Mouse (Mus musculus): Measurements from ENCODE around the gene Gabbr2. TPM values are rescaled to one million over a fixed set of nuclear protein-coding genes. Genes with fewer than 3 reads are reported as not detected.
"Not testable (repeated sequence)": the region's sequence is repeated elsewhere in the genome, so short reads cannot be mapped to it uniquely, and the experiment has no call there.

Gabbr2 gene
- polyA plus RNA-seq, 1 experiment from 2014 or later: 0.11 TPM

GRCm38 (mm10) chr4:46633565-46633964 is 358.1 kb downstream of the Gabbr2 start:
- not testable (repeated sequence) for H3K9ac ChIP-seq (replicated peaks; ENCODE audit: low read length); H3K4me2 ChIP-seq (replicated peaks; ENCODE audit: low read depth, low read length); H3K27me3 ChIP-seq (ENCODE audit: insufficient read depth, low read length); H3K36me3 ChIP-seq (ENCODE audit: insufficient read depth, low read length); H3K27ac ChIP-seq (ENCODE audit: low read length); H3K9me3 ChIP-seq (ENCODE audit: low read length); ATAC-seq (ENCODE audit: low FRiP score, low TSS enrichment); H3K4me3 ChIP-seq (ENCODE audit: low read length)
- H3K4me1 ChIP-seq (ENCODE audit: insufficient read depth, low read length): peaks cover 21% of the 10 kb centered on the region
- 64% methylated on average over 6 of the region's 6 CpGs for WGBS

GRCm38 (mm10) chr4:46632465-46632864 is 359.2 kb downstream of the Gabbr2 start:
- H3K4me3 ChIP-seq (ENCODE audit: low read length): no peak overlapping the region
- peaks cover 21% of the 10 kb centered on the region for H3K4me1 ChIP-seq (ENCODE audit: insufficient read depth, low read length)
- no peak overlapping the region for H3K9ac ChIP-seq (replicated peaks; ENCODE audit: low read length)
- no peaks in the 10 kb centered on the region for H3K36me3 ChIP-seq (ENCODE audit: insufficient read depth, low read length)
- H3K27ac ChIP-seq (ENCODE audit: low read length): no peak overlapping the region
- no peak for ATAC-seq (ENCODE audit: low FRiP score, low TSS enrichment)
- H3K27me3 ChIP-seq (ENCODE audit: insufficient read depth, low read length): no peaks in the 10 kb centered on the region
- WGBS: 56% methylated on average over 2 of the region's 2 CpGs
- no peak overlapping the region for H3K4me2 ChIP-seq (replicated peaks; ENCODE audit: low read depth, low read length)
- no peaks in the 10 kb centered on the region for H3K9me3 ChIP-seq (ENCODE audit: low read length)

DNA sequence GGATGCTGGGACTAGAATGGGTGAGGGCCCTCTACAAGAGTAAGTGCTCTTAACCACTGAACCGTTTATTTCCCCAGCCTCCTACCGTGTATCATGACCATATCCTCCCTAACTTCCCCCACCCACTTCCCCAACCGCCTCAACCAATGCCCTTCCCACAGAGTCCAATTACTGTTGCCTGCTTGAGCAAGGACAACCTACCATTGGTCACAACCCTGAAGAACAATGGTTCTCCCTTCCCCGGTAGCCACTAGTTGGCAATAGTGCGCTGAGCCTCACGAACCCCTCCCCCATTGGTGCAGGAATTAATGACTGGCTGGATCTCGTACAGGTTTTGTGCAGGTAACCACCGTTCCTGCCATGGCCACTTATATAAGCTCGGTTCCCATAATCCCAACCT is 361.3 kb downstream of the Gabbr2 start:
- Histone ChIP-seq H3K27me3 (ENCODE audit: insufficient read depth, low read length) (no peaks in the 10 kb centered on the region), H3K4me2 (replicated peaks; ENCODE audit: low read depth, low read length) (no peak overlapping the region), H3K36me3 (ENCODE audit: insufficient read depth, low read length) (no peaks in the 10 kb centered on the region), H3K4me3 (ENCODE audit: low read length) (no peak overlapping the region), H3K4me1 (ENCODE audit: insufficient read depth, low read length) (peaks cover 21% of the 10 kb centered on the region), H3K27ac (ENCODE audit: low read length) (no peak overlapping the region), H3K9ac (replicated peaks; ENCODE audit: low read length) (no peak overlapping the region), H3K9me3 (ENCODE audit: low read length) (no peaks in the 10 kb centered on the region)
- ATAC-seq (ENCODE audit: low FRiP score, low TSS enrichment): 0 out of 2 replicates have a peak, but pooled peaks have one; percentile 18
- WGBS: 53% methylated on average over 9 of the region's 9 CpGs

- Histone ChIP-seq H3K27me3 (ENCODE audit: insufficient read depth, low read length) (no peaks in the 10 kb centered on the region), H3K4me3 (ENCODE audit: low read length) (no peak overlapping the region), H3K9ac (replicated peaks; ENCODE audit: low read length) (0 out of 2 replicates have a peak overlapping the region, but pooled peaks have one; percentile 22), H3K4me2 (replicated peaks; ENCODE audit: low read depth, low read length) (peak overlapping the region; percentile 29), H3K36me3 (ENCODE audit: insufficient read depth, low read length) (no peaks in the 10 kb centered on the region), H3K4me1 (ENCODE audit: insufficient read depth, low read length) (peaks cover 18% of the 10 kb centered on the region), H3K27ac (ENCODE audit: low read length) (no peak overlapping the region), H3K9me3 (ENCODE audit: low read length) (no peaks in the 10 kb centered on the region)
- 15% methylated on average over 9 of the region's 9 CpGs for whole genome bisulfite sequencing
- ATAC-seq (ENCODE audit: low FRiP score, low TSS enrichment): 0 out of 2 replicates have a peak, but pooled peaks have one; percentile 39
These were observed 362.8 kb downstream of the Gabbr2 start for GRCm38 (mm10) chr4:46628873-46629272.

- no peaks in the 10 kb centered on the region for H3K9me3 ChIP-seq (ENCODE audit: low read length)
- H3K36me3 ChIP-seq (ENCODE audit: insufficient read depth, low read length): no peaks in the 10 kb centered on the region
- ATAC-seq (ENCODE audit: low FRiP score, low TSS enrichment): no peak
- no peak overlapping the region for H3K4me3 ChIP-seq (ENCODE audit: low read length)
- no peak overlapping the region for H3K4me2 ChIP-seq (replicated peaks; ENCODE audit: low read depth, low read length)
- no peaks in the 10 kb centered on the region for H3K27me3 ChIP-seq (ENCODE audit: insufficient read depth, low read length)
- H3K27ac ChIP-seq (ENCODE audit: low read length): no peak overlapping the region
- peaks cover 18% of the 10 kb centered on the region for H3K4me1 ChIP-seq (ENCODE audit: insufficient read depth, low read length)
- whole genome bisulfite sequencing: 79% methylated on average over 11 of the region's 11 CpGs
- H3K9ac ChIP-seq (replicated peaks; ENCODE audit: low read length): no peak overlapping the region
These were observed 363.6 kb downstream of the Gabbr2 start for GRCm38 (mm10) chr4:46628081-46628480.

DNA sequence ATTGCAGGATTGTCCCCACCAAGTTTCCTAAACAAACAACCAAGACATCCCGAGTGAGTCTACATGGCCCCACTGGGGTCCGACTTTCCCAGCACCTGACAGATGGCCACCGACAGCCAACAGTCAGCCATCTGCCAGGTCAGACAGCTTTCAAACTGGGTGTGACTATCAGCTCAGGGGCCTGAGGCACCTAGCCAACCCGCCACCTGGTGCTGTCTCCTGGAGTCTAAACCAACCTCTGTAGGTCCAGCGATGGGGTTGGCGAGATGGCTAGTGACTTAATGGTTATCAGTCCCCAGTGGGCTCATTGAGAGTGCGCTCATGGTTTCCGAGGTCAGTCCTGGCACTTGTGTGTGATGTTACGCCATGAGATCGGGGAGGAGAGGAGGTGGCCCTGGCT is 366.6 kb downstream of the Gabbr2 start:
- Histone ChIP-seq H3K4me2 (replicated peaks; ENCODE audit: low read depth, low read length) (no peak overlapping the region), H3K4me3 (ENCODE audit: low read length) (no peak overlapping the region), H3K9ac (replicated peaks; ENCODE audit: low read length) (no peak overlapping the region), H3K4me1 (ENCODE audit: insufficient read depth, low read length) (peaks cover 13% of the 10 kb centered on the region), H3K27me3 (ENCODE audit: insufficient read depth, low read length) (no peaks in the 10 kb centered on the region; the same call in 1 of the 2 replicates), H3K9me3 (ENCODE audit: low read length) (no peaks in the 10 kb centered on the region), H3K36me3 (ENCODE audit: insufficient read depth, low read length) (no peaks in the 10 kb centered on the region), H3K27ac (ENCODE audit: low read length) (no peak overlapping the region)
- WGBS: 68% methylated on average over 10 of the region's 10 CpGs
- ATAC-seq (ENCODE audit: low FRiP score, low TSS enrichment): no peak

DNA sequence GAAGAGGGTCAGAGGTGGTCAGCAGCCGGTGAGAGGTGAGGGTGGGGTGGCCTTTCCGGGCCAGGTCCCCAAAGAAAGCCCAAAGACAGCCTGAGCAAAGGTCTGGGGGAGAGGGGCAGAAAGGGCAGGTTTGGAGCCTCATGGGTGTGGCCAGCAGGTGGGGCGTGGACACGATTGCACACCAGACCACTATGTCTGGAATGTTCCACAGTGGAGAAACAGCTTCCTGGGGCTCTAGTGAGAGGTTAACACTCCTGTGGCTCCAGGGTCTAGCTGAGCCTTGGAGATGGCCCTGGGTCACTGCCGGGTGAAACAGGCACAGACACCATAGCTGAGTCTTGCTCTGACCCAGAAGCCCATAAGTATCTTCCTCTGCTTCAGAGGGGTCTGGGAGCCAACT is 368.7 kb downstream of the Gabbr2 start:
- H3K4me1 ChIP-seq (ENCODE audit: insufficient read depth, low read length): no peaks in the 10 kb centered on the region
- no peak overlapping the region for H3K27ac ChIP-seq (ENCODE audit: low read length)
- no peaks in the 10 kb centered on the region for H3K36me3 ChIP-seq (ENCODE audit: insufficient read depth, low read length)
- H3K27me3 ChIP-seq (ENCODE audit: insufficient read depth, low read length): no peaks in the 10 kb centered on the region; the same call in 1 of the 2 replicates
- H3K9ac ChIP-seq (replicated peaks; ENCODE audit: low read length): no peak overlapping the region
- no peaks in the 10 kb centered on the region for H3K9me3 ChIP-seq (ENCODE audit: low read length)
- no peak overlapping the region for H3K4me2 ChIP-seq (replicated peaks; ENCODE audit: low read depth, low read length)
- H3K4me3 ChIP-seq (ENCODE audit: low read length): no peak overlapping the region
- no peak for ATAC-seq (ENCODE audit: low FRiP score, low TSS enrichment)
- 90% methylated on average over 5 of the region's 5 CpGs for WGBS

GRCm38 (mm10) chr4:46620946-46621345 is 370.7 kb downstream of the Gabbr2 start:
- ATAC-seq (ENCODE audit: low FRiP score, low TSS enrichment): no peak
- Histone ChIP-seq H3K36me3 (ENCODE audit: insufficient read depth, low read length) (no peaks in the 10 kb centered on the region), H3K4me2 (replicated peaks; ENCODE audit: low read depth, low read length) (no peak overlapping the region), H3K9me3 (ENCODE audit: low read length) (no peaks in the 10 kb centered on the region), H3K27me3 (ENCODE audit: insufficient read depth, low read length) (no peaks in the 10 kb centered on the region; the same call in 1 of the 2 replicates), H3K4me1 (ENCODE audit: insufficient read depth, low read length) (no peaks in the 10 kb centered on the region), H3K9ac (replicated peaks; ENCODE audit: low read length) (no peak overlapping the region), H3K27ac (ENCODE audit: low read length) (no peak overlapping the region), H3K4me3 (ENCODE audit: low read length) (no peak overlapping the region)
- WGBS: 82% methylated on average over 8 of the region's 8 CpGs

DNA sequence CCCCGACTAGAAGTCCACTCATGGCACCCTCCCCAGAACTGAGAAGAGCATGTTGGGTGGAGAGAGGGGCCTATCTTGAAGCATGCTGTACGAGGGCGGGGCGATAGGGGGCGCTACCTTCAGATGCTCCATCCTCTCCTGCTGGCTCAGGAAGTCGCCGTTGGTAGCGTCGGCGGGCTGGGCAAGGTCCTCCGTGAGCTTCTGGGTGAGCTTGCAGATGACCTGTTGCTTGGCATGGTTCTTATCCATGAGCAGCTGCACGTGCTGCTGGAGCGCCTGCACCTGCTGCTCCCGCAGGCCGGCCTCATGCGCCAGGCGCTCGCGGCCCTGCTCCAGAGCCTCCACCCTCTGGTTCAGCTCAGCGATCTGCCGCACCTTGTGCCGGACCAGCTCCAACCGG is 371.3 kb downstream of the Gabbr2 start:
- peak; percentile 70; the same call in 1 of the 2 replicates for ATAC-seq (ENCODE audit: low FRiP score, low TSS enrichment)
- H3K9me3 ChIP-seq (ENCODE audit: low read length): no peaks in the 10 kb centered on the region
- no peaks in the 10 kb centered on the region; the same call in 1 of the 2 replicates for H3K27me3 ChIP-seq (ENCODE audit: insufficient read depth, low read length)
- 13% methylated on average over 23 of the region's 23 CpGs for WGBS
- H3K36me3 ChIP-seq (ENCODE audit: insufficient read depth, low read length): no peaks in the 10 kb centered on the region
- no peak overlapping the region for H3K9ac ChIP-seq (replicated peaks; ENCODE audit: low read length)
- no peaks in the 10 kb centered on the region for H3K4me1 ChIP-seq (ENCODE audit: insufficient read depth, low read length)
- no peak overlapping the region for H3K4me3 ChIP-seq (ENCODE audit: low read length)
- H3K4me2 ChIP-seq (replicated peaks; ENCODE audit: low read depth, low read length): peak overlapping the region; percentile 28; the same call in 1 of the 2 replicates
- no peak overlapping the region for H3K27ac ChIP-seq (ENCODE audit: low read length)

- Histone ChIP-seq H3K4me2 (replicated peaks; ENCODE audit: low read depth, low read length) (no peak overlapping the region), H3K9ac (replicated peaks; ENCODE audit: low read length) (no peak overlapping the region), H3K27me3 (ENCODE audit: insufficient read depth, low read length) (no peaks in the 10 kb centered on the region; the same call in 1 of the 2 replicates), H3K4me3 (ENCODE audit: low read length) (no peak overlapping the region), H3K36me3 (ENCODE audit: insufficient read depth, low read length) (no peaks in the 10 kb centered on the region), H3K9me3 (ENCODE audit: low read length) (no peaks in the 10 kb centered on the region), H3K4me1 (ENCODE audit: insufficient read depth, low read length) (no peaks in the 10 kb centered on the region), H3K27ac (ENCODE audit: low read length) (no peak overlapping the region)
- ATAC-seq (ENCODE audit: low FRiP score, low TSS enrichment): no peak
- 63% methylated on average over 11 of the region's 11 CpGs for WGBS
These were observed 373.4 kb downstream of the Gabbr2 start for GRCm38 (mm10) chr4:46618196-46618817.
